ENCODE assay signal across 15 mouse cellular contexts in genomic region chr12:112301929-112302328, GRCm38 (mm10).
A peak's percentile ranks its signal among the peaks of the same experiment; 100 is the strongest.
DNase-seq lines count a peak whose midpoint lies in the region; ATAC-seq and TF ChIP-seq lines count a peak whose summit lies in the region.
"Had no signal": no experiment of that assay in that cellular context is flagged by ENCODE, and none has a peak within 500 bp of the region (broad histone marks: within the 10 kb centered on the region; RNA-seq: fewer than 3 reads in every experiment).

No protein-coding gene starts in this region.

- no peak overlapping the region for H3K9ac ChIP-seq in forebrain, embryonic 11.5 days (ENCODE audit: low read length)
- no peak overlapping the region for H3K9ac ChIP-seq in forebrain, postnatal 0 days
- H3K9ac ChIP-seq in midbrain, postnatal 0 days (replicated peaks; ENCODE audit: low read length, poor library complexity, severe bottlenecking), result no peak overlapping the region
- H3K9ac ChIP-seq in limb, embryonic 11.5 days (ENCODE audit: low read length), result no peak overlapping the region
- no peak overlapping the region for H3K9ac ChIP-seq in neural tube, embryonic 14.5 days (replicated peaks; ENCODE audit: low read depth, low read length)
- H3K9ac ChIP-seq: limb, embryonic 15.5 days had no signal

- no peak for DNase-seq in forebrain, embryonic 11.5 days (ENCODE audit: low spot score)
- no peak for DNase-seq in forebrain, postnatal 0 days
- no peak for DNase-seq in midbrain, embryonic 10.5 days (ENCODE audit: low spot score)
- DNase-seq in midbrain, postnatal 0 days (ENCODE audit: low spot score), result no peak
- DNase-seq in limb, embryonic 11.5 days (ENCODE audit: low spot score), result no peak
- DNase-seq in lung, postnatal 14 days, result no peak
- DNase-seq: cerebellum, adult 11 months; heart, adult 18-20 months; heart, postnatal 4 days; kidney, postnatal 10 days; lung, adult 18-20 months had no signal

- whole genome bisulfite sequencing in forebrain, embryonic 11.5 days, result 15% methylated on average over 8 of the region's 8 CpGs
- 31% methylated on average over 8 of the region's 8 CpGs for WGBS in forebrain, postnatal 0 days
- 10% methylated on average over 8 of the region's 8 CpGs for WGBS in midbrain, embryonic 10.5 days
- WGBS in midbrain, postnatal 0 days, result 7% methylated on average over 8 of the region's 8 CpGs
- 9% methylated on average over 8 of the region's 8 CpGs for WGBS in limb, embryonic 11.5 days
- WGBS in neural tube, embryonic 14.5 days, result 8% methylated on average over 8 of the region's 8 CpGs

- no peak; the same call in 1 of the 2 replicates for ATAC-seq in forebrain, embryonic 11.5 days (replicated peaks; ENCODE audit: low FRiP score)
- no peak for ATAC-seq in forebrain, postnatal 0 days
- no peak for ATAC-seq in midbrain, postnatal 0 days (ENCODE audit: low FRiP score)
- 0 out of 2 replicates have a peak, but pooled peaks have one; percentile 14 for ATAC-seq in limb, embryonic 11.5 days (ENCODE audit: insufficient number of reproducible peaks, low FRiP score, low TSS enrichment, low read depth)
- ATAC-seq in neural tube, embryonic 14.5 days (ENCODE audit: low read depth), result no peak
- no peak for ATAC-seq in monocyte, adult 5-6 weeks (replicated peaks; ENCODE audit: insufficient number of reproducible peaks, low FRiP score, low TSS enrichment, poor library complexity, severe bottlenecking)

- H3K4me1 ChIP-seq in forebrain, embryonic 11.5 days (replicated peaks; ENCODE audit: control insufficient read depth, insufficient read depth, low read length), result 0 out of 2 replicates have a peak, but pooled peaks cover 9% of the 10 kb centered on the region
- peaks cover 10% of the 10 kb centered on the region; the same call in 1 of the 2 replicates for H3K4me1 ChIP-seq in forebrain, postnatal 0 days (ENCODE audit: insufficient read depth)
- peaks cover 57% of the 10 kb centered on the region for H3K4me1 ChIP-seq in midbrain, embryonic 10.5 days
- H3K4me1 ChIP-seq in midbrain, postnatal 0 days (ENCODE audit: insufficient read depth, low read length), result peaks cover 24% of the 10 kb centered on the region
- H3K4me1 ChIP-seq in limb, embryonic 11.5 days (ENCODE audit: control insufficient read depth, insufficient read depth, low read length), result peaks cover 14% of the 10 kb centered on the region
- peaks cover 15% of the 10 kb centered on the region for H3K4me1 ChIP-seq in neural tube, embryonic 14.5 days (ENCODE audit: control insufficient read depth, insufficient read depth, low read length)

- H3K27ac ChIP-seq in forebrain, embryonic 11.5 days (ENCODE audit: low read depth, low read length), result no peak overlapping the region
- H3K27ac ChIP-seq in forebrain, postnatal 0 days (ENCODE audit: low read depth, low read length), result no peak overlapping the region
- peak overlapping the region; percentile 81 for H3K27ac ChIP-seq in midbrain, embryonic 10.5 days (replicated peaks)
- H3K27ac ChIP-seq in midbrain, postnatal 0 days (ENCODE audit: low read depth, low read length), result no peak overlapping the region
- no peak overlapping the region for H3K27ac ChIP-seq in limb, embryonic 11.5 days (replicated peaks; ENCODE audit: low read depth, low read length)
- no peak overlapping the region for H3K27ac ChIP-seq in neural tube, embryonic 14.5 days (ENCODE audit: low read depth, low read length)
- H3K27ac ChIP-seq: limb, embryonic 15.5 days; macrophage had no signal

- no peak overlapping the region for H3K4me3 ChIP-seq in forebrain, embryonic 11.5 days (ENCODE audit: low read depth, low read length)
- no peak overlapping the region for H3K4me3 ChIP-seq in forebrain, postnatal 0 days (ENCODE audit: low read depth, low read length)
- peak overlapping the region; percentile 28 for H3K4me3 ChIP-seq in midbrain, embryonic 10.5 days
- H3K4me3 ChIP-seq in midbrain, postnatal 0 days (ENCODE audit: low read depth, low read length), result no peak overlapping the region
- no peak overlapping the region for H3K4me3 ChIP-seq in limb, embryonic 11.5 days (ENCODE audit: low read depth, low read length)
- H3K4me3 ChIP-seq in neural tube, embryonic 14.5 days (ENCODE audit: low read depth, low read length), result no peak overlapping the region
- H3K4me3 ChIP-seq: limb, embryonic 15.5 days had no signal

- no peak for TF ChIP-seq CTCF in forebrain, postnatal 0 days (IDR thresholded peaks at IDR 0.05; ENCODE audit: low read depth)
- TF ChIP-seq CTCF in midbrain, postnatal 0 days (IDR thresholded peaks at IDR 0.05), result no peak

- peaks cover 3% of the 10 kb centered on the region; the same call in 1 of the 2 replicates for H3K27me3 ChIP-seq in forebrain, embryonic 11.5 days (ENCODE audit: control insufficient read depth, insufficient read depth, low read length)
- H3K27me3 ChIP-seq in forebrain, postnatal 0 days (ENCODE audit: insufficient read depth, low read length), result no peaks in the 10 kb centered on the region; the same call in 1 of the 2 replicates
- H3K27me3 ChIP-seq in midbrain, embryonic 10.5 days (ENCODE audit: low read depth, poor library complexity, severe bottlenecking), result peaks cover 88% of the 10 kb centered on the region
- H3K27me3 ChIP-seq in midbrain, postnatal 0 days (ENCODE audit: insufficient read depth, low read length), result peaks cover 12% of the 10 kb centered on the region
- H3K27me3 ChIP-seq in limb, embryonic 11.5 days (ENCODE audit: control insufficient read depth, insufficient read depth, low read length), result no peaks in the 10 kb centered on the region
- H3K27me3 ChIP-seq in neural tube, embryonic 14.5 days (ENCODE audit: control insufficient read depth, insufficient read depth, low read length), result 0 out of 2 replicates have a peak, but pooled peaks cover 2% of the 10 kb centered on the region

- no peaks in the 10 kb centered on the region for H3K36me3 ChIP-seq in forebrain, embryonic 11.5 days (ENCODE audit: control insufficient read depth, insufficient read depth, low read length)
- no peaks in the 10 kb centered on the region for H3K36me3 ChIP-seq in forebrain, postnatal 0 days (ENCODE audit: insufficient read depth)
- H3K36me3 ChIP-seq in midbrain, embryonic 10.5 days, result no peaks in the 10 kb centered on the region
- H3K36me3 ChIP-seq in midbrain, postnatal 0 days (ENCODE audit: insufficient read depth, low read length), result no peaks in the 10 kb centered on the region
- H3K36me3 ChIP-seq in limb, embryonic 11.5 days (ENCODE audit: control insufficient read depth, insufficient read depth, low read length), result no peaks in the 10 kb centered on the region
- no peaks in the 10 kb centered on the region for H3K36me3 ChIP-seq in neural tube, embryonic 14.5 days (ENCODE audit: control insufficient read depth, insufficient read depth, low read length)
- H3K36me3 ChIP-seq: limb, embryonic 15.5 days had no signal

- 0 out of 2 replicates have a peak overlapping the region, but pooled peaks have one; percentile 3 for H3K4me2 ChIP-seq in forebrain, embryonic 11.5 days (ENCODE audit: low read depth, low read length, severe bottlenecking)
- no peak overlapping the region for H3K4me2 ChIP-seq in forebrain, postnatal 0 days (ENCODE audit: low read depth)
- no peak overlapping the region for H3K4me2 ChIP-seq in midbrain, postnatal 0 days (ENCODE audit: low read depth, low read length, poor library complexity, severe bottlenecking)
- H3K4me2 ChIP-seq in limb, embryonic 11.5 days (ENCODE audit: low read depth, severe bottlenecking), result peak overlapping the region; percentile 25; the same call in 1 of the 2 replicates
- peak overlapping the region; percentile 8; the same call in 1 of the 2 replicates for H3K4me2 ChIP-seq in neural tube, embryonic 14.5 days (ENCODE audit: low read depth, low read length)
- H3K4me2 ChIP-seq: limb, embryonic 15.5 days had no signal

- H3K9me3 ChIP-seq in forebrain, embryonic 11.5 days (ENCODE audit: control insufficient read depth, low read length), result no peaks in the 10 kb centered on the region
- no peaks in the 10 kb centered on the region for H3K9me3 ChIP-seq in forebrain, postnatal 0 days (ENCODE audit: low read length)
- no peaks in the 10 kb centered on the region for H3K9me3 ChIP-seq in midbrain, embryonic 10.5 days (replicated peaks)
- H3K9me3 ChIP-seq in midbrain, postnatal 0 days (ENCODE audit: low read length), result no peaks in the 10 kb centered on the region
- H3K9me3 ChIP-seq in limb, embryonic 11.5 days (ENCODE audit: control insufficient read depth, low read length), result no peaks in the 10 kb centered on the region
- no peaks in the 10 kb centered on the region for H3K9me3 ChIP-seq in neural tube, embryonic 14.5 days (ENCODE audit: control insufficient read depth, low read length)
- H3K9me3 ChIP-seq: limb, embryonic 15.5 days had no signal

Comparison
In these comparisons a context has a peak if more than half of its experiments do, and no peak if none do; other contexts are left out.
1. H3K4me2 ChIP-seq: peak in forebrain, embryonic 11.5 days (single experiment), limb, embryonic 11.5 days (single experiment) and neural tube, embryonic 14.5 days (single experiment); none in forebrain, postnatal 0 days (single experiment) and midbrain, postnatal 0 days (single experiment).